Mouse (Mus musculus) liver, embryonic 12.5 days (tissue): ENCODE results near the gene Mtfp1. TPM values are rescaled to one million over a fixed set of nuclear protein-coding genes. Genes with fewer than 3 reads are reported as not detected.

Experiments used
- ATAC-seq: fragments of 200-750 bp; cut with Nextera tagmentation; 2 replicates; pipeline ENCODE4 v1.8.0; 2017; ENCODE audit warnings: moderate number of reproducible peaks, mild to moderate bottlenecking, moderate library complexity
- H3K27ac ChIP-seq: fragments of 300-500 bp; sonication (generic); 2 replicates; pipeline ENCODE4 v1.5.1; 2016; ENCODE audit warnings: mild to moderate bottlenecking
- H3K27me3 ChIP-seq: fragments of 300-500 bp; sonication (generic); replicated peaks from 2 replicates; pipeline ENCODE4 v1.6.1; 2016; ENCODE audit warnings: mild to moderate bottlenecking, moderate library complexity
- H3K36me3 ChIP-seq: fragments of 300-500 bp; sonication (generic); 2 replicates; pipeline ENCODE4 v1.6.1; 2016; ENCODE audit warnings: mild to moderate bottlenecking, moderate library complexity
- H3K4me1 ChIP-seq: fragments of 300-500 bp; sonication (generic); 2 replicates; pipeline ENCODE4 v1.6.1; 2016
- H3K4me2 ChIP-seq: fragments of 300-500 bp; sonication (generic); 2 replicates; pipeline ENCODE4 v1.6.1; 2016; ENCODE audit warnings: mild to moderate bottlenecking, moderate library complexity
- H3K4me3 ChIP-seq: fragments of 300-500 bp; sonication (generic); 2 replicates; pipeline ENCODE4 v1.5.1; 2016; ENCODE audit warnings: mild to moderate bottlenecking, moderate library complexity
- H3K9ac ChIP-seq: fragments of 300-500 bp; sonication (generic); 2 replicates; pipeline ENCODE4 v1.6.1; 2016; ENCODE audit warnings: mild to moderate bottlenecking, moderate library complexity
- H3K9me3 ChIP-seq: fragments of 300-500 bp; sonication (generic); replicated peaks from 2 replicates; pipeline ENCODE4 v1.6.1; 2016; ENCODE audit warnings: mild to moderate bottlenecking, moderate library complexity
- WGBS: fragments of 180-500 bp; shearing (Covaris S2); methylation state at CpG from one replicate; pipeline ENCODE4 v1.1.7; 2016; ENCODE audit not compliant: insufficient replicate concordance; 5-methylcytosine and 5-hydroxymethylcytosine counted together
- microRNA-seq: library from miRNA; unstranded; fragments of <30 nt; microRNA quantifications from one replicate; pipeline ENCODE4, GENCODE M21; 2017
- polyA plus RNA-seq: library from polyadenylated mRNA; unstranded; fragments of >200 nt; fragmentation: Nextera tagmentation; extraction: Ambion mirVana; gene quantifications from 2 replicates; pipeline ENCODE4 v1.2.1, GENCODE M21; 2016

Gene Mtfp1
- polyA plus RNA-seq, 1 experiment from 2014 or later, result 35.9 TPM

DNA sequence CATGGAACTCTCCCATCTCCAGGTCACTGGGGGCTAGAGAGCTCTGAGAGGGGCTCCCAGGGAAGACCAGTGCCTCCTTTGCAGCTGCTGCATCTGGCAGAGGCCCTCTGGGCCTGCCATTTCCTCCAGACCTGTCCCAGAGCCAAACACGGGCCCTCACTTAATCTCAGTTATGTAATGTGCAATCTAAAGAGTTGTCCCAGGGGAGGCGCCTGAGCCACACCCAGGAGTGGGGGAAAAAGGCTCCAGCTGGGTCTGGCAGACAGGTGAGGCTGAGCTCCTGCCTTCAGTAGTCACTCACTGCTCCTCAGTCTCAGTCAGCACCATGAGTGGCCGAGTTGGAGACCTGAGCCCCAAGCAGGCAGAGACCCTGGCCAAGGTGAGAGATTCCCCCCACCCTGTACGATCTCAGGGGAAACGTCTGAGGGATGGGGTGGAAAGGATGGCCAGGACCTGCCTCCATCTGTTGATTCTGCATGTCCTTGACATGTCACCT is 30.6 kb downstream of the Mtfp1 start, which contains the start of gene Sec14l3:
Sec14l3 (plus strand) TSS at position 215 of the 496 bp plus-strand sequence.
- no peaks in the 10 kb centered on the region for H3K4me1 ChIP-seq
- ATAC-seq, result no peak
- H3K9me3 ChIP-seq, result no peaks in the 10 kb centered on the region
- H3K27me3 ChIP-seq, result peaks cover 4% of the 10 kb centered on the region; the same call in 1 of the 2 replicates
- H3K4me3 ChIP-seq, result no peak within 1 kb of the TSS
- H3K9ac ChIP-seq, result no peak within 1 kb of the TSS
- H3K36me3 ChIP-seq, result no peaks in the 10 kb centered on the region
- no peak within 1 kb of the TSS for H3K4me2 ChIP-seq
- 46% methylated on average over 5 of the region's 5 CpGs for WGBS
- no peak within 1 kb of the TSS for H3K27ac ChIP-seq

- Histone ChIP-seq H3K36me3 (no peaks in the 10 kb centered on the region), H3K9me3 (no peaks in the 10 kb centered on the region), H3K9ac (no peak overlapping the region), H3K27ac (no peak overlapping the region), H3K4me3 (no peak overlapping the region), H3K4me2 (no peak overlapping the region), H3K27me3 (peaks cover 4% of the 10 kb centered on the region), H3K4me1 (no peaks in the 10 kb centered on the region)
- no peak for ATAC-seq
- 46% methylated on average over 6 of the region's 6 CpGs for WGBS
These were observed 32.3 kb downstream of the Mtfp1 start for GRCm38 (mm10) chr11:4062981-4063380.

- WGBS, result 78% methylated on average over 4 of the region's 4 CpGs
- H3K4me3 ChIP-seq, result no peak overlapping the region
- no peak overlapping the region for H3K4me2 ChIP-seq
- H3K27ac ChIP-seq, result no peak overlapping the region
- H3K4me1 ChIP-seq, result no peaks in the 10 kb centered on the region
- no peak overlapping the region for H3K9ac ChIP-seq
- ATAC-seq, result no peak
- H3K9me3 ChIP-seq, result no peaks in the 10 kb centered on the region
- no peaks in the 10 kb centered on the region for H3K36me3 ChIP-seq
- H3K27me3 ChIP-seq, result peaks cover 4% of the 10 kb centered on the region
These were observed 32.7 kb downstream of the Mtfp1 start for GRCm38 (mm10) chr11:4062523-4062922.

DNA sequence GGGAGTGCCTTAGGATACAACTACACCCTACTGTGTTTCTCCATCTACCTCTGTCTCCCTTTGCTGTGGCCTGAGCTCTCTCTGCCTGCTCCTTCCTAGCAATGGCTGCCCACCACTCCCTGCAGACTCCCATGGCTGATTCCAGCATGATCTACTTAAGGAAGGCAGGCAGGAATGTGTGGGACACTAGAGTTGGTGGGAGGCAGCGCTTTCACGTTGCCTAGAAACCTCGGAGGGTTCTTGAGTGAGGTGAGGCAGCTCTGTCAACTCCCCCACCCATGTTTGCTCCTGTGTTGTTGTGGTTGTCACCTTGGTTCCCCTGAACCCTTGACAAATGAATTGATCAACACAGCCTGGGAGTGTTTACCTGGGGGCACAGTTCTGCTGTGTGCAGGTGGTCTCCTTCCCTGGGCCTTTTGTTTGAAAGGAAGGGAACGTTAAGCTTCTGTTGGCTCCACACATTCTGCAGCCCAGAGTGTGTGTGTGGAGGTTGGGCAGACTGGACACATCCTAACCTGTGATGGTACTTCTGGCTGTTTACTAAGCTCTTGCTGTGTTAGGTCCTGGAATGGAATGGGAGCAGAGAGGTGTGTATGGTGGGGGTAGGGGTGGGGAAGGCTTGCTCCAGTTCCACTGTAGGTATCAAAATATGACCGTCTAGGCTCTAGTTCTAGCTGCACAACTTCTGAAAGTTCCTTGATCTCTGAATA is 34.2 kb downstream of the Mtfp1 start:
- no peak for ATAC-seq
- no peak overlapping the region for H3K4me2 ChIP-seq

DNA sequence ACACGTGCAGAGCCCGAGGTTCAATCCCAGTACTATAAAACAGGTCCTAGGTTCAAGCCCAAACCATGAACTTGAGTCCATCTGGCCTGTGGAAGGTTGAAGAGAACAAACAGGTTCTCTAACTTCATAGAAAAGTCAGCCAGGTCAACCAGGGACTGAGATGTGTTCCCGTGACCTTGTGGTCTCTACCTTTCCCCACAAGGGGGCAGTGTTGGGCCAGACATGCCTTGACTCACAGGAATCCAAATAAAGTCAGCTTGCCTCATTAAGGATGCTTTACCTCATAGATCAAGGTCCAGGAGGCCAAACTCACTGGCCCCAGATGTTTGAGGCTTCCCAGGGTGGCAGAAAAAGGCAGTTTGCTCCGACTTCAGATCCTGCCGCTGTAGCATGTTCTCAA is 41.7 kb downstream of the Mtfp1 start:
- WGBS, result 18% methylated on average over 5 of the region's 5 CpGs

More for the DNA sequence above, 34.2 kb downstream of the Mtfp1 start:
- no peaks in the 10 kb centered on the region for H3K4me1 ChIP-seq
- no peak overlapping the region for H3K4me3 ChIP-seq
- 59% methylated on average over 5 of the region's 5 CpGs for WGBS
- H3K27ac ChIP-seq, result no peak overlapping the region
- no peak overlapping the region for H3K9ac ChIP-seq
- peaks cover 4% of the 10 kb centered on the region for H3K27me3 ChIP-seq
- no peaks in the 10 kb centered on the region for H3K9me3 ChIP-seq
- no peaks in the 10 kb centered on the region for H3K36me3 ChIP-seq

DNA sequence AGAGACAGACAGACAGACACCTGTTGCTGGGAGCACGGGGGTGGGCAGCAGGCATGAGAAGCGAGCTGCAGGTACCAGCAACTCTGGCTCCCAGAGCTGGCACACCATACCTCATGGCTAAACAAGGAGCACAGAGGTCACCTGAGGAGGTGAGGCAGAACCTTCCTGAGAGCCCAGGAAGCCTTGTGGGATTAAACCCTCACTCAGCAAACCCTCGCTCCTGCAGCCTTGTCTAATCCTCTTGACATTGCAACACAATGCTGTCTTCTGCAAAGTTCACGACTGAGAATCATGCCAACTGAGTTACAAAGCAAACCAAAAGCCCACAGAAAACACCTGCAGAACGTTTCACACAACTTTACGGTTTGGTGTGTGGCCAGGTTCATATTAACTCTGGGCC is 46.8 kb downstream of the Mtfp1 start:
- Histone ChIP-seq H3K4me1 (no peaks in the 10 kb centered on the region), H3K27ac (no peak overlapping the region), H3K9me3 (no peaks in the 10 kb centered on the region), H3K4me3 (no peak overlapping the region), H3K4me2 (no peak overlapping the region), H3K36me3 (no peaks in the 10 kb centered on the region), H3K27me3 (no peaks in the 10 kb centered on the region), H3K9ac (no peak overlapping the region)
- no peak for ATAC-seq
- 69% methylated on average over 6 of the region's 6 CpGs for WGBS

More for the DNA sequence above, 41.7 kb downstream of the Mtfp1 start:
- no peak for ATAC-seq
- H3K27me3 ChIP-seq, result no peaks in the 10 kb centered on the region; the same call in 1 of the 2 replicates
- no peak overlapping the region for H3K4me3 ChIP-seq
- no peak overlapping the region for H3K9ac ChIP-seq
- H3K4me2 ChIP-seq, result no peak overlapping the region
- no peaks in the 10 kb centered on the region for H3K9me3 ChIP-seq
- no peaks in the 10 kb centered on the region for H3K36me3 ChIP-seq
- H3K27ac ChIP-seq, result no peak overlapping the region
- H3K4me1 ChIP-seq, result no peaks in the 10 kb centered on the region

DNA sequence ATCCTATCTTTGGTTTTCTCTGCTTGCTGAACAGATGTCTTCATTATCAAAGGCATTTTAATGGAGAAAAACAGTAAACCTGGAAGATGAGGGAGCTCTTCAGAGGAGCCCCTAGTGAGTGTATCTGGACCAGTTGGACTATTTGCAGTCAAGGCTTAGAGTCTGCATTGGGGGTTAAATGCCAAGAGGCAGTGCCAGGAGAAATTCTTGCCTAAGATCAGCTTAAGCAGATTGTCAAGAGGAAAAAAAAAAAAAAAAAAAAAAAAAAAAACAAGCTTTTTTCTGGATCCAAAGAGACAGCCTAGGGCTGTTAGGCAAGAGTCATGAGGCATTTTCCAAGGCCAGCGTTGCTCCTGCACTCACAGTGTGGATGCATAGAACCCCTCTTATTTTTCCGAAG is 47.5 kb downstream of the Mtfp1 start:
- Histone ChIP-seq H3K27me3 (no peaks in the 10 kb centered on the region), H3K36me3 (no peaks in the 10 kb centered on the region), H3K9me3 (no peaks in the 10 kb centered on the region), H3K4me1 (no peaks in the 10 kb centered on the region), H3K27ac (no peak overlapping the region), H3K4me2 (no peak overlapping the region), H3K9ac (no peak overlapping the region), H3K4me3 (no peak overlapping the region)
- ATAC-seq, result no peak
- 82% methylated on average over 2 of the region's 2 CpGs for WGBS

- ATAC-seq, result no peak
- H3K27me3 ChIP-seq, result no peaks in the 10 kb centered on the region
- no peaks in the 10 kb centered on the region for H3K9me3 ChIP-seq
- H3K4me2 ChIP-seq, result no peak overlapping the region
- H3K4me1 ChIP-seq, result no peaks in the 10 kb centered on the region
- no peak overlapping the region for H3K9ac ChIP-seq
- H3K36me3 ChIP-seq, result no peaks in the 10 kb centered on the region
- 53% methylated on average over 5 of the region's 5 CpGs for WGBS
- no peak overlapping the region for H3K4me3 ChIP-seq
- H3K27ac ChIP-seq, result no peak overlapping the region
These were observed 48.7 kb downstream of the Mtfp1 start for GRCm38 (mm10) chr11:4046526-4046925.

- H3K27ac ChIP-seq, result no peak overlapping the region
- H3K27me3 ChIP-seq, result no peaks in the 10 kb centered on the region
- no peak overlapping the region for H3K4me2 ChIP-seq
- 69% methylated on average over 7 of the region's 7 CpGs for WGBS
- H3K9me3 ChIP-seq, result no peaks in the 10 kb centered on the region
- no peak for ATAC-seq
- H3K4me3 ChIP-seq, result no peak overlapping the region
- H3K9ac ChIP-seq, result no peak overlapping the region
- no peaks in the 10 kb centered on the region for H3K36me3 ChIP-seq
- H3K4me1 ChIP-seq, result no peaks in the 10 kb centered on the region
These were observed 52.2 kb downstream of the Mtfp1 start for GRCm38 (mm10) chr11:4043081-4043480.

Small RNA genes within 50 kb of the gene (microRNA-seq; reads per million reads assigned to microRNA genes)
- 9.1 reads per million, percentile 20 among the genes with 10 or more reads in this experiment for gene Mir3060

Other genes starting within 250 kb of the Mtfp1 start
- gene Osbp2, start 231.5 kb downstream of the Mtfp1 start, polyA plus RNA-seq, result 0.15 and 0.20 TPM in 2 replicates
- gene 4921536K21Rik, start 200.3 kb downstream of the Mtfp1 start, polyA plus RNA-seq, result 0.05 TPM in 1 of 2 replicates, not detected in the other
- gene Dusp18, start 200.2 kb downstream of the Mtfp1 start, polyA plus RNA-seq, result 0.80 and 0.95 TPM in 2 replicates
- gene Slc35e4, start 180.8 kb downstream of the Mtfp1 start, polyA plus RNA-seq, result 0.86 and 1.2 TPM in 2 replicates
- gene Tcn2, start 163.3 kb downstream of the Mtfp1 start, polyA plus RNA-seq, result 14.0 and 14.5 TPM in 2 replicates
- 72.0 and 74.0 TPM in 2 replicates for gene Pes1, start 131.5 kb downstream of the Mtfp1 start, polyA plus RNA-seq
- 0.11 and 0.13 TPM in 2 replicates for gene 4930556J24Rik, start 118.7 kb downstream of the Mtfp1 start, polyA plus RNA-seq
- 0.72 and 0.85 TPM in 2 replicates for gene Gal3st1, start 111.8 kb downstream of the Mtfp1 start, polyA plus RNA-seq
- 0.62 and 0.71 TPM in 2 replicates for gene Sec14l4, start 64.0 kb downstream of the Mtfp1 start, polyA plus RNA-seq
- not detected in 2 replicates for gene Sec14l3, start 30.6 kb downstream of the Mtfp1 start, polyA plus RNA-seq
- gene Sec14l2, start 28.0 kb upstream of the Mtfp1 start, polyA plus RNA-seq, result 5.4 and 5.9 TPM in 2 replicates
- gene Rnf215, start 39.8 kb upstream of the Mtfp1 start, polyA plus RNA-seq, result 9.7 and 10.6 TPM in 2 replicates
- gene Ccdc157, start 64.8 kb upstream of the Mtfp1 start, polyA plus RNA-seq, result 1.4 and 1.5 TPM in 2 replicates
- gene Sf3a1, start 64.9 kb upstream of the Mtfp1 start, polyA plus RNA-seq, result 41.7 and 42.1 TPM in 2 replicates
- gene Tbc1d10a, start 91.3 kb upstream of the Mtfp1 start, polyA plus RNA-seq, result 9.8 and 10.7 TPM in 2 replicates
- 2.1 and 2.3 TPM in 2 replicates for gene Castor1, start 122.8 kb upstream of the Mtfp1 start, polyA plus RNA-seq
- 0.48 and 0.55 TPM in 2 replicates for gene Osm, start 141.0 kb upstream of the Mtfp1 start, polyA plus RNA-seq
- not detected in 2 replicates for gene Lif, start 162.1 kb upstream of the Mtfp1 start, polyA plus RNA-seq